Mouse (Mus musculus) midbrain, postnatal 0 days (tissue): Measurements from ENCODE around the gene Chrdl1. TPM values are rescaled to one million over a fixed set of nuclear protein-coding genes. Genes with fewer than 3 reads are reported as not detected.

Source experiments
- ATAC-seq: fragments of 200-750 bp; cut with Nextera tagmentation; 2 replicates; pipeline ENCODE4 v1.8.0; 2017; ENCODE audit warnings: moderate number of reproducible peaks, mild to moderate bottlenecking, moderate TSS enrichment, moderate library complexity; ENCODE audit not compliant: low FRiP score
- DNase-seq: peaks from one replicate; pipeline ENCODE4 v3.0.0-alpha.2; 2015; ENCODE audit warnings: low spot score
- H3K27ac ChIP-seq: fragments of 300-500 bp; sonication (generic); 2 replicates; pipeline ENCODE4 v1.5.1; 2014; ENCODE audit warnings: low read depth, mild to moderate bottlenecking, low read length, mixed read lengths
- H3K27me3 ChIP-seq: fragments of 300-500 bp; sonication (generic); 2 replicates; pipeline ENCODE4 v1.6.1; 2014; ENCODE audit warnings: low read length, control low read depth, mixed read lengths; ENCODE audit not compliant: insufficient read depth
- H3K36me3 ChIP-seq: fragments of 300-500 bp; sonication (generic); 2 replicates; pipeline ENCODE4 v1.6.1; 2014; ENCODE audit warnings: low read length, control low read depth, mixed read lengths; ENCODE audit not compliant: insufficient read depth
- H3K4me1 ChIP-seq: fragments of 300-500 bp; sonication (generic); 2 replicates; pipeline ENCODE4 v1.6.1; 2014; ENCODE audit warnings: mild to moderate bottlenecking, control low read depth, antibody characterized with exemption, low read length, mixed read lengths; ENCODE audit not compliant: insufficient read depth
- H3K4me2 ChIP-seq: fragments of 300-500 bp; sonication (generic); 2 replicates; pipeline ENCODE4 v1.6.1; 2014; ENCODE audit warnings: low read depth, mild to moderate bottlenecking, low read length, mixed read lengths; ENCODE audit not compliant: poor library complexity, severe bottlenecking
- H3K4me3 ChIP-seq: fragments of 300-500 bp; sonication (generic); 2 replicates; pipeline ENCODE4 v1.5.1; 2014; ENCODE audit warnings: low read depth, mild to moderate bottlenecking, low read length, moderate library complexity
- H3K9ac ChIP-seq: fragments of 300-500 bp; sonication (generic); replicated peaks from 2 replicates; pipeline ENCODE4 v1.6.1; 2014; ENCODE audit warnings: mild to moderate bottlenecking, low read length, moderate library complexity, mixed read lengths; ENCODE audit not compliant: poor library complexity, severe bottlenecking
- H3K9me3 ChIP-seq: fragments of 300-500 bp; sonication (generic); 2 replicates; pipeline ENCODE4 v1.6.1; 2016; ENCODE audit warnings: low read length, control low read depth
- CTCF ChIP-seq: IDR thresholded peaks from 2 replicates; pipeline ENCODE4 v1.5.1; 2016; ENCODE audit warnings: antibody characterized with exemption, mild to moderate bottlenecking
- WGBS: fragments of 180-500 bp; shearing (Covaris S2); extraction: QIAGEN DNeasy Blood & Tissue Kit; methylation state at CpG from one replicate; pipeline ENCODE4 v1.1.7; 2014; 5-methylcytosine and 5-hydroxymethylcytosine counted together
- polyA plus RNA-seq: library from polyadenylated mRNA; unstranded; fragments of >200 nt; fragmentation: Nextera tagmentation; extraction: Ambion mirVana; gene quantifications from 2 replicates; pipeline ENCODE4 v1.2.1, GENCODE M21; 2015
- total RNA-seq: library from RNA; depleted of rRNA; stranded (reverse); fragments of >200 nt; gene quantifications from 2 replicates; pipeline ENCODE4 v1.2.3, GENCODE M21; 2014; rRNA removed

The Chrdl1 gene
- 3.5 TPM in 2 replicates for total RNA-seq
- polyA plus RNA-seq: 2.3 and 2.9 TPM in 2 replicates

GRCm38 (mm10) chrX:143393791-143394369 lies at the start of gene Chrdl1:
Gene Chrdl1, minus strand, starts transcription at chrX:143394262.
- ATAC-seq (peak; percentile 41; the same call in 1 of the 2 replicates), DNase-seq (no peak)
- Histone ChIP-seq H3K9me3 (no peaks in the 10 kb centered on the region), H3K4me3 (peak within 1 kb of the TSS; percentile 44), H3K4me2 (peak within 1 kb of the TSS; percentile 63), H3K4me1 (no peaks in the 10 kb centered on the region), H3K9ac (peak within 1 kb of the TSS; percentile 5; the same call in 1 of the 2 replicates), H3K27me3 (peaks cover 10% of the 10 kb centered on the region; the same call in 1 of the 2 replicates), H3K36me3 (no peaks in the 10 kb centered on the region), H3K27ac (no peak within 1 kb of the TSS)
- TF ChIP-seq CTCF: no peak
- WGBS: 20% methylated on average over 36 of the region's 37 CpGs

- Histone ChIP-seq H3K4me1 (no peaks in the 10 kb centered on the region), H3K27ac (no peak overlapping the region), H3K36me3 (no peaks in the 10 kb centered on the region), H3K4me2 (no peak overlapping the region), H3K9ac (no peak overlapping the region), H3K27me3 (no peaks in the 10 kb centered on the region), H3K9me3 (no peaks in the 10 kb centered on the region), H3K4me3 (no peak overlapping the region)
- no peak for DNase-seq
- TF ChIP-seq CTCF: 0 out of 2 replicates have a peak, but pooled peaks have one; percentile 8
- 41% methylated on average over 4 of the region's 4 CpGs for WGBS
- ATAC-seq: no peak
Measured at GRCm38 (mm10) chrX:143442638-143443037, 48.6 kb upstream of the Chrdl1 start.

DNA sequence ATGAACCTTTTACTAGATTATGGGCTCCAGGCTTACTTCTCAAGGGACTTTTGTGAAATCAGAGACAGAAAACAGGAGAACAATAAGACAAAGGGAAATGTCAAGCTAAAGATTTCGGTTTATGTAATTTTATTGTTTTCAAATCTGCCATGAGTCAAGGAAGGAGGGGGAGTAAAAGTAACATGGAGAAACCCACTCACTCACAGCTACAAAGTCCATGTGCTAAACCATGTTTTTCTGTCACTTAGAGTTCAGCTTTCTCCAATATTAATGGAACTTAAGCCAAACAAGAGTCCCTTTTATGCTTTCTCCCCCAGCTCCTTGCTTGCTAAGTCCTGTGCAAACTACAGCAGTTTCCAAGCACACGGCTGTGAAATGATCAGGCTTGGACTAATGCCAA lies 10.5 kb upstream of the Chrdl1 start:
- peaks cover 3% of the 10 kb centered on the region; the same call in 1 of the 2 replicates for H3K27me3 ChIP-seq
- ATAC-seq: no peak
- H3K4me1 ChIP-seq: no peaks in the 10 kb centered on the region

DNA sequence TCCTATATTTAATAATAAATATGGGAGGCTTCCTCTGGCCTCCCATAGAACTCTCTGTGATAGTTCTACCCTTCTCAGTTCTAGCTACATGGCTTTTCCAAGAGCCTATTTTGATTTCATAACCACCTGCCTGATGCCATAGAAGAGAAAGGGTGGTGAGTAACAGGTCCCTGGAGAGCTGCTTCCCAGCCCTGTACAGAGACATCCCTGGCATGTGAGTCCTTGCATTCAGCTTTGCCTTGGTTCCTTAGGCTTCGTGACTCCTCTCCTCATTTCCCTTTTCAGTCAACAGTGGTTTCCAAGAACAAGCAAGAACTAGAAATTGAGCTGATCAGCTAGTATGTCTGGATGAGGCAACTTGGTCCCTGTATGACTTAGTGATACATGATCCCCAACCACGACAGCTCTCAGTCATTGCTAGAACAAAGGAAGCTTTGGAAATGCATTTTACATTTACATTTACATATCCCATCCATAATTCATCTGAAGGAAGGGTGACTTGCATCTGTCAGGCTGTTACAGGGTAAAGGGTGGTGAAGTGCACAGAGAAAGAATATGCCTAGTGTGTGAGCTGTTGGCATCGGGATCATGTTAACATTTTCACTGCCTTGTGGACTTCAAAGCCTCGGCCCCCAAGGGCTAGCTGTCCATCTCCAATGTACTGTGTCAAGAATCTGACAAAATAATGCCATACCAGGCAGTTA lies 27.7 kb downstream of the Chrdl1 start:
- 46% methylated on average over 4 of the region's 4 CpGs for WGBS
- H3K4me3 ChIP-seq: no peak overlapping the region
- DNase-seq (no peak), ATAC-seq (no peak)
- H3K4me2 ChIP-seq: no peak overlapping the region
- H3K4me1 ChIP-seq: no peaks in the 10 kb centered on the region
- no peak overlapping the region for H3K27ac ChIP-seq
- no peaks in the 10 kb centered on the region for H3K27me3 ChIP-seq
- TF ChIP-seq CTCF: no peak
- no peak overlapping the region for H3K9ac ChIP-seq
- no peaks in the 10 kb centered on the region for H3K9me3 ChIP-seq
- H3K36me3 ChIP-seq: no peaks in the 10 kb centered on the region

More for the DNA sequence above, 10.5 kb upstream of the Chrdl1 start:
- no peak overlapping the region for H3K4me3 ChIP-seq
- no peaks in the 10 kb centered on the region for H3K9me3 ChIP-seq
- no peak for TF ChIP-seq CTCF
- WGBS: 48% methylated on average over 2 of the region's 2 CpGs
- no peaks in the 10 kb centered on the region for H3K36me3 ChIP-seq
- DNase-seq: no peak
- H3K9ac ChIP-seq: no peak overlapping the region
- no peak overlapping the region for H3K27ac ChIP-seq
- H3K4me2 ChIP-seq: no peak overlapping the region

DNA sequence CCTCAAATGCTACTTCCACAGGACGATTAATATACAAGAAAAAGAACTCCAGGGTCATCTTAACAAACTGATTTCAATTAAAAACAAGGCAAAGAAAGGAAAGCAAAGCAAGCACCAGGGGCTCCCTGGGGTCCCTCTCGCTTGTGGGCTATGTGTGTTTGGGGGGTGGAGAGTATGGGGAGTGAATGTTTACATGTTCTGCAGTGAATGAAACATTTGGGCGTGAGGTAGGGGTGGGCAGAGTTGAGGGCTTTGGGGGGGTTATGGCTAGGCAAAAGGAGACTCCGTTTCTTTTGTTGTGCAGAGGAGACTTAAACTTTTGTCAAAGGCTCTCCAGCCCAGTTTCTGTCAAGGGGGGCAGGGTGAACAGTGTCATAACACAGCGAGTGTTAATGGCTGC lies 46.8 kb downstream of the Chrdl1 start:
- no peak for TF ChIP-seq CTCF

DNA sequence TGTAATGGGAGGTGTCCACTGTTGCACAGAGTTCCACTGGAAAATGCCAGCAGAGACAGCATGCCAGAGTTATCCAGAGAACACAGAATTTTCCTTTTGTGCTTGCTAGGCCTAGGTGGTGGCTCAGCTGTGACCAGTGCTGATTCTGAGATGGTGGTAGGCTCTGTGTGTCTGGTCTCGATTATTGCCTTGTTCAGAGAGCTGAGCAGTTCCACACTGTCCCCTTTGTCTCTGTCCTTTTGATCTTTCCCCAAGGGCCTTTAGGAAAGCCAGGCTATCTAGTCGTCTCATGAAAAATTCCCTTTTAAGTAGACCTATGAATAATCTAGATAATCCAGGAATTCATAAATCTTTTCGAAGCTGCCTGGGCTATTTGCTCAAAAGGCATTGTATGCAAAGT lies 47.3 kb downstream of the Chrdl1 start:
- 17% methylated on average over 3 of the region's 3 CpGs for WGBS
- ATAC-seq (no peak), DNase-seq (no peak)

More for the DNA sequence above, 46.8 kb downstream of the Chrdl1 start:
- ATAC-seq (no peak), DNase-seq (no peak)
- no peaks in the 10 kb centered on the region for H3K9me3 ChIP-seq
- H3K9ac ChIP-seq: no peak overlapping the region
- WGBS: 28% methylated on average over 5 of the region's 5 CpGs
- H3K4me1 ChIP-seq: no peaks in the 10 kb centered on the region
- no peak overlapping the region for H3K4me3 ChIP-seq
- no peak overlapping the region for H3K4me2 ChIP-seq
- H3K27me3 ChIP-seq: no peaks in the 10 kb centered on the region; the same call in 1 of the 2 replicates
- no peak overlapping the region for H3K27ac ChIP-seq
- no peaks in the 10 kb centered on the region for H3K36me3 ChIP-seq

More for the DNA sequence above, 47.3 kb downstream of the Chrdl1 start:
- H3K27ac ChIP-seq: no peak overlapping the region
- no peaks in the 10 kb centered on the region for H3K36me3 ChIP-seq
- H3K9ac ChIP-seq: no peak overlapping the region
- H3K4me3 ChIP-seq: no peak overlapping the region
- no peak for TF ChIP-seq CTCF
- no peaks in the 10 kb centered on the region for H3K4me1 ChIP-seq
- H3K4me2 ChIP-seq: no peak overlapping the region
- H3K9me3 ChIP-seq: no peaks in the 10 kb centered on the region
- H3K27me3 ChIP-seq: no peaks in the 10 kb centered on the region; the same call in 1 of the 2 replicates
